Mouse (Mus musculus) CH12.LX (cell line): ENCODE measurements around the gene Igflr1. TPM values are rescaled to one million over a fixed set of nuclear protein-coding genes. Genes with fewer than 3 reads are reported as not detected.

ENCODE experiments used
- DNase-seq: peaks from one replicate; pipeline ENCODE4 v3.0.0-alpha.2; 2013; ENCODE audit errors: extremely low read depth
- H3K27ac ChIP-seq: 2 replicates; pipeline ENCODE4 v1.5.1; 2012; ENCODE audit warnings: low read depth, mild to moderate bottlenecking, control low read depth, moderate library complexity; ENCODE audit not compliant: insufficient read depth
- H3K27me3 ChIP-seq: replicated peaks from 2 replicates; pipeline ENCODE3; 2012; ENCODE audit warnings: inconsistent platforms
- H3K36me3 ChIP-seq, 2 experiments: replicated peaks in 1 of 2; 2 replicates each; pipeline versions ENCODE3 to v1.6.1; 2012; ENCODE audit warnings: inconsistent platforms in 1 of 2, low read length in 1 of 2, mild to moderate bottlenecking in 1 of 2, mixed read lengths in 1 of 2, moderate library complexity in 1 of 2; ENCODE audit not compliant: control insufficient read depth in 1 of 2, insufficient read depth in 1 of 2
- H3K4me1 ChIP-seq, 2 experiments: 2 replicates each; pipeline ENCODE4 v1.6.1; 2012; ENCODE audit warnings: inconsistent platforms in 1 of 2, moderate library complexity in 1 of 2; ENCODE audit not compliant: insufficient read depth in 2 of 2, control insufficient read depth in 1 of 2
- H3K4me2 ChIP-seq: 2 replicates; pipeline ENCODE4 v1.6.1; 2012; ENCODE audit warnings: low read depth, mild to moderate bottlenecking, control low read depth; ENCODE audit not compliant: poor library complexity, insufficient read depth, severe bottlenecking
- H3K4me3 ChIP-seq, 3 experiments: fragments of 150-350 bp in 1 of 3; sonication (generic) in 1 of 3; replicated peaks in 1 of 3; 2 replicates each; pipeline versions ENCODE3 to v1.5.1; 2011 to 2012; ENCODE audit warnings: low read depth in 2 of 3, low read length in 2 of 3, mild to moderate bottlenecking in 2 of 3, moderate library complexity in 2 of 3, control low read depth in 1 of 3, improper control_type of control experiment in 1 of 3, inconsistent platforms in 1 of 3, mixed read lengths in 1 of 3; ENCODE audit not compliant: poor library complexity in 1 of 3
- H3K79me2 ChIP-seq: replicated peaks from 2 replicates; pipeline ENCODE4 v1.6.1; 2012; ENCODE audit warnings: mild to moderate bottlenecking, moderate library complexity; ENCODE audit not compliant: control insufficient read depth, poor library complexity, insufficient read depth, severe bottlenecking; ENCODE audit errors: extremely low read depth
- H3K9ac ChIP-seq: 2 replicates; pipeline ENCODE4 v1.6.1; 2012; ENCODE audit warnings: low read depth, mild to moderate bottlenecking, control low read depth, moderate library complexity; ENCODE audit not compliant: insufficient read depth
- H3K9me3 ChIP-seq: replicated peaks from 2 replicates; pipeline ENCODE3; 2012; ENCODE audit warnings: low read length, inconsistent platforms, mixed read lengths
- CHD2 ChIP-seq: IDR thresholded peaks from 2 replicates; pipeline ENCODE4 v1.6.1; 2011; ENCODE audit warnings: low read length, improper control_type of control experiment
- EP300 ChIP-seq: IDR thresholded peaks from 2 replicates; pipeline ENCODE4 v1.6.1; 2011; ENCODE audit warnings: low read length, improper control_type of control experiment
- HCFC1 ChIP-seq: IDR thresholded peaks from 2 replicates; pipeline ENCODE4 v1.6.1; 2012; ENCODE audit warnings: low read depth, mild to moderate bottlenecking, inconsistent platforms, low read length, improper control_type of control experiment
- JUN ChIP-seq: IDR thresholded peaks from 2 replicates; pipeline ENCODE4 v1.6.1; 2011; ENCODE audit warnings: low read depth, mild to moderate bottlenecking, low read length, improper control_type of control experiment, moderate library complexity; ENCODE audit not compliant: insufficient read depth
- JUND ChIP-seq: conservative IDR thresholded peaks from 2 replicates; pipeline ENCODE4 v1.6.1; 2011; ENCODE audit warnings: low read depth, low read length, improper control_type of control experiment
- MYC ChIP-seq: IDR thresholded peaks from 2 replicates; pipeline ENCODE4 v1.6.1; 2011; ENCODE audit warnings: low read depth, mild to moderate bottlenecking, improper control_type of control experiment, low read length
- NRF1 ChIP-seq: IDR thresholded peaks from 2 replicates; pipeline ENCODE4 v1.6.1; 2014; ENCODE audit warnings: low read depth, mild to moderate bottlenecking, inconsistent platforms, low read length, improper control_type of control experiment, moderate library complexity
- PAX5 ChIP-seq: IDR thresholded peaks from 2 replicates; pipeline ENCODE4 v1.6.1; 2012; ENCODE audit warnings: low read length, inconsistent platforms, mixed read lengths
- POLR2A ChIP-seq: IDR thresholded peaks from 2 replicates; pipeline ENCODE4 v1.6.1; 2011; ENCODE audit warnings: low read depth, mild to moderate bottlenecking, improper control_type of control experiment, low read length
- RCOR1 ChIP-seq: conservative IDR thresholded peaks from 2 replicates; pipeline ENCODE4 v1.6.1; 2012; ENCODE audit warnings: low read depth, mild to moderate bottlenecking, inconsistent platforms, low read length, improper control_type of control experiment
- SIN3A ChIP-seq: IDR thresholded peaks from 2 replicates; pipeline ENCODE4 v1.6.1; 2012; ENCODE audit warnings: low read length, improper control_type of control experiment, inconsistent platforms
- SMC3 ChIP-seq: IDR thresholded peaks from 2 replicates; pipeline ENCODE4 v1.6.1; 2011; ENCODE audit warnings: low read depth, low read length, improper control_type of control experiment
- UBTF ChIP-seq: IDR thresholded peaks from 2 replicates; pipeline ENCODE4 v1.6.1; 2012; ENCODE audit warnings: low read depth, mild to moderate bottlenecking, inconsistent platforms, low read length, improper control_type of control experiment, moderate library complexity
- USF1 ChIP-seq: IDR thresholded peaks from 2 replicates; pipeline ENCODE4 v1.6.1; 2014; ENCODE audit warnings: low read depth, mild to moderate bottlenecking, inconsistent platforms, low read length, improper control_type of control experiment
- ZKSCAN1 ChIP-seq: IDR thresholded peaks from 2 replicates; pipeline ENCODE4 v1.6.1; 2012; ENCODE audit warnings: low read depth, inconsistent platforms, low read length, improper control_type of control experiment, borderline replicate concordance
- ZNF384 ChIP-seq: IDR thresholded peaks from 2 replicates; pipeline ENCODE4 v1.6.1; 2012; ENCODE audit warnings: low read depth, low read length, improper control_type of control experiment, inconsistent platforms
- dilution Hi-C: fragments of 300-500 bp; cut with MboI; formaldehyde crosslinking; loops from 2 replicates; pipeline ENCODE4 v1.14.3; 2020; ENCODE audit warnings: low sequenced_read_pairs; ENCODE audit not compliant: extremely low pct_unique_long_range_greater_than_20kb, extremely low pct_ligation_motif_present
- in situ Hi-C: fragments of 300-500 bp; cut with MboI; formaldehyde crosslinking; loops from 3 replicates; pipeline ENCODE4 v1.14.3; 2019; ENCODE audit warnings: low sequenced_read_pairs, low pct_ligation_motif_present, low pct_unique_long_range_greater_than_20kb, mixed read lengths
- polyA plus RNA-seq: library from polyadenylated mRNA; unstranded; fragments of >175 nt; gene quantifications from 2 replicates; pipeline ENCODE4 v1.2.1, GENCODE M21; 2012; ENCODE audit warnings: low read depth; ENCODE audit not compliant: insufficient read length
- total RNA-seq, 2 experiments: library from RNA; depleted of rRNA; stranded (reverse); fragments of 300-350 nt in 1 of 2; fragments of >200 nt in 1 of 2; gene quantifications; 2 replicates each; pipeline ENCODE4 v1.2.3; 2012 to 2014

Igflr1 gene
- total and polyA plus RNA-seq, 3 experiments, result 1.3 TPM; not detected in 2

GRCm38 (mm10) chr7:30560296-30560695 is 4.9 kb upstream of the Igflr1 start:
- H3K27me3 ChIP-seq, result no peaks in the 10 kb centered on the region
- no peak overlapping the region for H3K4me3 ChIP-seq
- H3K9me3 ChIP-seq, result no peaks in the 10 kb centered on the region
- H3K27ac ChIP-seq, result no peak overlapping the region
- TF ChIP-seq HCFC1, result no peak
- TF ChIP-seq ZNF384, result no peak
- TF ChIP-seq CHD2, result no peak
- TF ChIP-seq PAX5, result no peak
- no peak for TF ChIP-seq ZKSCAN1
- TF ChIP-seq SMC3, result no peak
- no peak for TF ChIP-seq SIN3A
- no peak for TF ChIP-seq NRF1
- no peak for TF ChIP-seq RCOR1
- TF ChIP-seq UBTF, result no peak
- TF ChIP-seq, all 38 proteins: peak for 0
- in situ Hi-C loops (no loop called here), dilution Hi-C loops (no loop called here)
- no peak for DNase-seq
- H3K79me2 ChIP-seq, result peaks cover 25% of the 10 kb centered on the region
- H3K4me1 ChIP-seq, result peaks cover 9 to 39% of the 10 kb centered on the region in 2 experiments; a peak in 3 of 4 replicates
- H3K4me2 ChIP-seq, result peak overlapping the region; percentile 58
- H3K36me3 ChIP-seq, result peaks cover 23 to 47% of the 10 kb centered on the region in 2 experiments
- peak overlapping the region; percentile 77 for H3K9ac ChIP-seq

- peak overlapping the region; percentile 65 for H3K27ac ChIP-seq
- H3K9me3 ChIP-seq, result no peaks in the 10 kb centered on the region
- dilution Hi-C loops, result no loop called here
- peaks cover 24 to 47% of the 10 kb centered on the region in 2 experiments for H3K36me3 ChIP-seq
- in situ Hi-C loops, result no loop called here
- H3K4me1 ChIP-seq, result peaks cover 9 to 35% of the 10 kb centered on the region in 2 experiments; a peak in 3 of 4 replicates
- TF ChIP-seq ZKSCAN1 (no peak), JUN (no peak), JUND (no peak; the same call in 1 of the 2 replicates), MYC (no peak), RCOR1 (no peak; the same call in 1 of the 2 replicates), USF1 (no peak), EP300 (no peak), POLR2A (no peak)
- no peak for DNase-seq
- peak overlapping the region; percentile 77; the same call in 1 of the 2 replicates for H3K4me2 ChIP-seq
- peak overlapping the region; percentile 93 for H3K9ac ChIP-seq
- peak overlapping the region; percentile 82 to 96 (median 85) for H3K4me3 ChIP-seq
- H3K27me3 ChIP-seq, result no peaks in the 10 kb centered on the region
- H3K79me2 ChIP-seq, result peaks cover 25% of the 10 kb centered on the region
These were observed 2.6 kb upstream of the Igflr1 start for GRCm38 (mm10) chr7:30562526-30563116.
